Mouse (Mus musculus) liver, adult 2 months (tissue): Measurements from ENCODE around the gene Casr. TPM values are rescaled to one million over a fixed set of nuclear protein-coding genes. Genes with fewer than 3 reads are reported as not detected.
A peak's percentile ranks its signal among the peaks of the same experiment; 100 is the strongest.

Source experiments
- DNase-seq: peaks from one replicate; pipeline ENCODE4 v3.0.0-alpha.2; 2011; ENCODE audit warnings: low read depth, low spot score; ENCODE audit errors: extremely low read depth
- H3K27ac ChIP-seq: fragments of 200-500 bp; replicated peaks from 2 replicates; pipeline ENCODE4 v1.5.1; 2012; ENCODE audit warnings: low read depth, mild to moderate bottlenecking, control low read depth, inconsistent platforms, low read length; ENCODE audit not compliant: insufficient read depth
- H3K27me3 ChIP-seq: fragments of 200-500 bp; 2 replicates; pipeline ENCODE4 v1.6.1; 2012; ENCODE audit warnings: mild to moderate bottlenecking, moderate library complexity, low read length, inconsistent platforms; ENCODE audit not compliant: control insufficient read depth, insufficient read depth
- H3K36me3 ChIP-seq: fragments of 200-500 bp; 2 replicates; pipeline ENCODE4 v1.6.1; 2012; ENCODE audit warnings: low read length, inconsistent platforms; ENCODE audit not compliant: control insufficient read depth, insufficient read depth
- H3K4me1 ChIP-seq: fragments of 200-500 bp; 2 replicates; pipeline ENCODE4 v1.6.1; 2011; ENCODE audit warnings: low read length; ENCODE audit not compliant: control insufficient read depth, insufficient read depth
- H3K4me3 ChIP-seq: fragments of 200-500 bp; 2 replicates; pipeline ENCODE4 v1.5.1; 2011; ENCODE audit warnings: low read depth, mild to moderate bottlenecking, control low read depth, low read length, moderate library complexity; ENCODE audit not compliant: insufficient read depth
- H3K79me2 ChIP-seq: fragments of 200-500 bp; 2 replicates; pipeline ENCODE4 v1.6.1; 2012; ENCODE audit warnings: inconsistent platforms, mild to moderate bottlenecking, low read length, moderate library complexity; ENCODE audit not compliant: control insufficient read depth, insufficient read depth
- H3K9ac ChIP-seq: fragments of 200-500 bp; 2 replicates; pipeline ENCODE4 v1.6.1; 2012; ENCODE audit warnings: low read depth, mild to moderate bottlenecking, control low read depth, inconsistent platforms, low read length
- CTCF ChIP-seq: fragments of 200-500 bp; IDR thresholded peaks from 2 replicates; pipeline ENCODE4 v1.5.1; 2011; ENCODE audit warnings: low read depth, low read length, control low read depth
- POLR2A ChIP-seq: fragments of 200-500 bp; IDR thresholded peaks from 2 replicates; pipeline ENCODE4 v1.6.1; 2011; ENCODE audit warnings: low read length, control low read depth; ENCODE audit not compliant: insufficient read depth; ENCODE audit errors: extremely low read depth
- WGBS: fragments of 180-500 bp; shearing (Covaris S2); methylation state at CpG from one replicate; pipeline ENCODE4 v1.1.7; 2018; 5-methylcytosine and 5-hydroxymethylcytosine counted together
- polyA plus RNA-seq: library from polyadenylated mRNA; depleted of rRNA; stranded (reverse); fragments of >200 nt; gene quantifications from 2 replicates; pipeline ENCODE4 v1.2.3, GENCODE M21; 2012
- total RNA-seq: library from RNA; depleted of rRNA; stranded (reverse); fragments of >200 nt; gene quantifications from 2 replicates; pipeline ENCODE4 v1.2.3, GENCODE M21; 2014

Casr gene
- total and polyA plus RNA-seq, 2 experiments: not detected

- Histone ChIP-seq H3K9ac (no peak overlapping the region), H3K79me2 (no peaks in the 10 kb centered on the region), H3K27me3 (no peaks in the 10 kb centered on the region; the same call in 1 of the 2 replicates), H3K4me1 (peaks cover 6% of the 10 kb centered on the region), H3K27ac (no peak overlapping the region), H3K4me3 (no peak overlapping the region), H3K36me3 (no peaks in the 10 kb centered on the region)
- no peak for TF ChIP-seq CTCF
- TF ChIP-seq POLR2A: no peak
- 37% methylated on average over 4 of the region's 4 CpGs for WGBS
- peak; percentile 91 for DNase-seq
These were observed 16.6 kb downstream of the Casr start for GRCm38 (mm10) chr16:36545333-36545732.

GRCm38 (mm10) chr16:36543091-36543490 lies 18.9 kb downstream of the Casr start:
- Histone ChIP-seq H3K4me1 (peaks cover 6% of the 10 kb centered on the region), H3K4me3 (no peak overlapping the region), H3K36me3 (no peaks in the 10 kb centered on the region), H3K27ac (no peak overlapping the region), H3K79me2 (no peaks in the 10 kb centered on the region), H3K27me3 (no peaks in the 10 kb centered on the region; the same call in 1 of the 2 replicates), H3K9ac (no peak overlapping the region)
- peak; percentile 59 for DNase-seq
- TF ChIP-seq CTCF (no peak), POLR2A (no peak)
- WGBS: 29% methylated on average over 3 of the region's 3 CpGs

- Histone ChIP-seq H3K4me3 (no peak overlapping the region), H3K79me2 (no peaks in the 10 kb centered on the region), H3K27me3 (0 out of 2 replicates have a peak, but pooled peaks cover 2% of the 10 kb centered on the region), H3K9ac (no peak overlapping the region), H3K4me1 (peaks cover 6% of the 10 kb centered on the region), H3K27ac (no peak overlapping the region), H3K36me3 (no peaks in the 10 kb centered on the region)
- WGBS: 84% methylated on average over 6 of the region's 6 CpGs
- no peak for DNase-seq
- TF ChIP-seq CTCF: no peak
These were observed 21.1 kb downstream of the Casr start for GRCm38 (mm10) chr16:36540834-36541233.

- 83% methylated on average over 11 of the region's 11 CpGs for WGBS
- H3K27ac ChIP-seq: no peak overlapping the region
- H3K27me3 ChIP-seq: 0 out of 2 replicates have a peak, but pooled peaks cover 2% of the 10 kb centered on the region
- no peaks in the 10 kb centered on the region for H3K4me1 ChIP-seq
- TF ChIP-seq POLR2A: no peak
- no peak for TF ChIP-seq CTCF
- H3K79me2 ChIP-seq: no peaks in the 10 kb centered on the region
- H3K4me3 ChIP-seq: no peak overlapping the region
- H3K9ac ChIP-seq: no peak overlapping the region
- no peak for DNase-seq
- H3K36me3 ChIP-seq: no peaks in the 10 kb centered on the region
These were observed 28.8 kb downstream of the Casr start for GRCm38 (mm10) chr16:36532981-36533687.

- TF ChIP-seq CTCF (no peak), POLR2A (no peak)
- Histone ChIP-seq H3K36me3 (no peaks in the 10 kb centered on the region), H3K79me2 (no peaks in the 10 kb centered on the region), H3K27me3 (0 out of 2 replicates have a peak, but pooled peaks cover 2% of the 10 kb centered on the region), H3K4me1 (no peaks in the 10 kb centered on the region), H3K27ac (no peak overlapping the region), H3K4me3 (no peak overlapping the region), H3K9ac (no peak overlapping the region)
- DNase-seq: no peak
- WGBS: 65% methylated on average over 4 of the region's 4 CpGs
These were observed 29.9 kb downstream of the Casr start for GRCm38 (mm10) chr16:36532046-36532445.

GRCm38 (mm10) chr16:36531630-36532029 lies 30.3 kb downstream of the Casr start:
- no peak for DNase-seq
- Histone ChIP-seq H3K36me3 (no peaks in the 10 kb centered on the region), H3K4me3 (no peak overlapping the region), H3K9ac (no peak overlapping the region), H3K27me3 (0 out of 2 replicates have a peak, but pooled peaks cover 2% of the 10 kb centered on the region), H3K79me2 (no peaks in the 10 kb centered on the region), H3K27ac (no peak overlapping the region), H3K4me1 (no peaks in the 10 kb centered on the region)
- WGBS: 85% methylated on average over 5 of the region's 5 CpGs
- TF ChIP-seq CTCF (no peak), POLR2A (no peak)
